Mouse (Mus musculus) 3T3-L1 (cell line): ENCODE data around the gene Gm45015.
"Not testable (repeated sequence)": the region's sequence is repeated elsewhere in the genome, so short reads cannot be mapped to it uniquely, and the experiment has no call there.

Experiments used
- DNase-seq: peaks from one replicate; pipeline ENCODE4 v3.0.0-alpha.2; 2015; ENCODE audit warnings: low read depth, low spot score

The Gm45015 gene

DNA sequence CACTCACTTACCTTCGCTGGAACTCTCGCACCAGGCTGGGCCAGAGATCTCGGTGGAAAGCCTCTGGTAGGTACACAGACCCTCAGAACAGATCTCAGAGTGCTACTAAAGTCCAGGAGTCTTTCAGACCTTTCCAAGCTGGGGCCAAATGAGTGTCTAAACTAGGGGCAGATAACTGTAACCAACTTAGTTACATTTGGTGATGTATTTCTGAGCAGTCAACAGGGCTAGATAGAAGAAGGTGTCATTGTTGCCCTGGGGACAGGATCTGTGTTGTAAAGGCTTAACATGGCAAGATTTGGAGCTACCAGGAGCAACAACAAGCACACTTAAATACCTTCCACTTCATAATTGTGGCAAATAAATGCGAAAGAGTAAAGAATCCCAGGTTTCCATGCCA lies at the start of gene Gm45015:
Gene Gm45015 (minus strand): TSS at position 101 of the 400 bp plus-strand sequence.
- DNase-seq: no peak

DNA sequence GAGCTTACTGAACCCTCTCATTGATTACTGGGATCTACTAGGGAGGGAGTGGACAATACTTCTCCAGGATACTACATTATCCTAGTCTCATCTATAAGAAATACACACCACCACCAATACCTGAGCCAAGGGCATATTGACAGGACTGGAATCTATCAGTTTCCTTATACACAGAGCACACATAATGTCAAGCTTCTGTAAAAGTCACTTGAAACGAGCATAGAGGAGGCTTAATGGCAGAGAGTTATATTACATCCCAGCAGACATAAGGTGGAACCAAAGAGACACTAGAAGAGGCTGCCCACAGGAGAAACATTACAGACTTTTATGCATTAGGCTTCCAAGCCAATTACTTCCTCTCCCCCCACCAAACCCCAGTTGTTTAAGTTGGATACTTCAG lies 48.3 kb upstream of the Gm45015 start:
- no peak for DNase-seq

DNA sequence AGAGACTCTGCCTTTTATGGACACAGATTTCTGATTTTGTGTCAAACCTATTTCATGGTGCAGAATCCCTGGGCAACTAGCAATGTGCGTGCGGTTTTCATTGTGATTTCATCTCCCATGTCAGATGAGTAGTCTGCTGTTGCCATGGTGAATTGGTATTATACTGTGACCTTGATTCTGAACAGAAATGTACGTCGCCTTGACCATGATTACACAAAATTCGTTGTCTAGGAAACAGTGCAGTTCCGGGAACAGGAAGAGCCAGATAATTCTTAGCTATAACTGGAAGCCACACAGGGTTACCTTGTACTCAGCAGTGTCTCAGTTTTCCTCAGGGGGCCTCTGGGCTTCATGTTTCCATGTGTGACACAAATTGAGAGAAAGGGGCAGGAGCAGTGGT lies 47.8 kb upstream of the Gm45015 start:
- DNase-seq: no peak

DNA sequence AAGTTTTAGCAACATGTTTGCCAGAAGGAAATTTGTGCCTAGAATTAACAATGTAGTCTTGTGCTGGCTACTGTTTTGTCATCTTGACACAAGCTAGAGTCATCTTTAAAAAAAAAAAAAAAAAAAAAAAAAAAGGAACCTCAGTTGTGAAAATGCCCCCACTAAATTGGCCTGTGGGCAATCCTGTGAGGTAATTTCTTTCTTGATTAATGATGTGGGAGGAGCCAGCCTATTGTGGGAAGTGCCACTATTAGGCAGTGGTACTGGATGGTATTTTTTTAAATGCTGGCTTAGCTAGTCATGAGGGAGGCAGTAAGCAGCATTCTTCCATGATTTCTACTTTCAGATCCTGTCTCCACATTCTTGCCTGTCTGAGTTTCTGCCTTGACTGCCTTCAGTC lies 26.7 kb upstream of the Gm45015 start:
- DNase-seq: no peak

DNA sequence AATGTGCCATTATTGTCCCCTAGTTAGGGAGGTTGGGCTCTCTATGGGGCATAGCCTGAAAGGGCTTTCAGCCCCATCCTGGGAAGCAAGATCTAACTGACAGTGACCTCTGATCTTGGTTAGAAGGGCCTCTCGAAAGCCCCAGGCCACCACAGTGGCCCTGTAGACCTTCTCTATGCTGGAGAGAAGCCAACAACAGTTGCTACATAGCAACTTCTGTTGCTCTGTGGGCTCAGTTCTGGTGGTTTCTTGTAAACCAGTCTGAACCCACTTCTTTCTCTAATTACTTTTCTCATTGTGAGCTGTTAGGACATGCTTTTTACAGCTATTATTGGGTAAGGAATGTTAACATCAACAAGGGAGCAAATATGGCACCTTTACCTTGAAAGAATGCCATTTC lies 20.1 kb upstream of the Gm45015 start:
- DNase-seq: no peak

DNA sequence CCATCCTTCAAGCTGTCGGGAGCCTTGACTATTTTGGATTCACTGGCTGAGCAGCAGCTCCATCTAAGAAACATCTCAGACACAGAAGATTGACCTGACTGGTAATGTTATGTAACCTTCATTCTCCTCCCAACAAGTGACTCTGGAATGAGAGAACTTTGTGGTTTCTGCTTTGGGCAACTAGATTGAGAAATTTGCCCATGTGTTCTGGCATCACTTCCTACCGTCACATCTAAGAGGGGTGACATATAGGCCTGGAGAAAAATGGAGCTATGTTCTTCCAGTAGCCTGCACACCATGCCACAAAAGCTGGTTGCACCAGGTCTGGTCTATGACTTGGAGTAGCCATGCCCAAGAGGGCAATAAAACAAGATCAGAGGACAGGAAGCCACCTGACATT lies 19.5 kb upstream of the Gm45015 start:
- DNase-seq: no peak

DNA sequence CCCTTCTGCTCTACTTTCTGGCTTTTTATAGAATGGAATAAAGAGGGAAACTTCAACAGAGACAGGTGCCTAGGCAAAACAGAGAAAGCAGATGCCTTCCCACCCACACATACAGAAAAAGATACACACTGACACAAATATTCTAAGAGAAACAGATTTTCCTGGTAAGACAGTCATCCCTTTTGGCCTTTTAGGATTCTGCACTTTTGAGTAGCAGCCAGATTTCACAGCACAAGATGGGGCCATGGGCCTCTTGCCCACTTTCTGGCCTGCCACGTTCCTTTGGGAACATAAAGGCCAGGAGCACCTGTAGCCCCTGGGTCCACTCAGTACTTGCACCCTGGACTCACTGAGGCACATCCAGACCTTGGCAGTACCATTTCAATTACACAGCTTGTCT lies 7.7 kb upstream of the Gm45015 start:
- DNase-seq: no peak

DNA sequence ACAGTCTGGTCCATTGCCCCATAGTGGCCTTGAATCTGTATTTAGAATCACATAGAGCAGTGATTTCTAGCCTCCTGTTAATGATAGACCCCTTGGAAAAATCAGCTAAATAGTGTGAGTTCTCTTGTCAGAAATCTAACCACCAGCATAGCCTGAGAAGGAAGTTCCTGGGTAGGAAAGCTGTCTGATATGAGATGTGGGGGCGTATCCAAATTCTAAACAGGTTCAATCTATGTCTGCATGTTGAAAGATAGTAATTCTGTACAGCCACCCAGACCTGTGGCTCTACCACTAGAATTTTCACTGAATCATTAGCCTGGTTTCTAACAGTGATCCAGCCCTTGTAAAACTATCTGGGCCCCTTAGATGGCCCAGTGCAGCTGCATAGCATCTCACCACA lies 7.2 kb upstream of the Gm45015 start:
- no peak for DNase-seq

DNA sequence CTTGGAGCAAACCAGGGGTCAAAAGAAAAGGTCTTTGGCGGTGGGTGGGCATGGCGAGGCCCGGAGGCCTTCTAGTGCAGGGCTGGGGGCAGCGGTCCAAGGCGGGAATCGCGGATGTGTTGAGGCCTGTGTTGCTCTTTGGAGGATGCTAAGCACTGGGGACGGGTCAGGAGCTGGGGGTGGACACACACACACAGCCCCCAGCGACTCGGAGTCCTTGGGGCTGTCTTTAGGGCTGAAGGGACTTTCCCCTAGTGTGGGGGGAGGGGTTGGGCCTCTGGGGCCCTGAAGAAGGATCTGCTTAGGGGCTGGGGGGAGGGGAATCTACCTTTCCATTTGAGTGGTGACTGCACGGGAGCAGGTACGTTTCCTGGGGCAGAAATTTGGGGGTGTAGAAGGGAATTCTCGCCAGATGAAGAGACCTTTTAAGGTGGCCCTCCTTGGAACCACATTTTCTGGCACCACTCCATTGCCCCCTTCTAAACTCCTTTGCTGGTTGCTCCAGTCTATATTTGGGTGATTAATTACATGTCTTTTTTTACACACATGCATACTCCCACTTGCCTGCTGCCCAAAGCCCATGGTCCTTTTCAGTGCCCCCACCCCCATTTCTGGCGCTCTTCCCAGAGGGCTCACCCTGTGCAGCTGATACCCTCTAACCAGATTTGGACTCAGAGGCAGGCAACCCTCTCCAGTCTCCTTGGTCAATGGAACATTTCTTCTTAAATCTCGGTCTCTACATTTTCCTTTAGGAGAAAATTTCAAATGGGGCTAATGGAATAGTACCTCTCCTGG lies 6.5 kb upstream of the Gm45015 start:
- peak; percentile 28 for DNase-seq

DNA sequence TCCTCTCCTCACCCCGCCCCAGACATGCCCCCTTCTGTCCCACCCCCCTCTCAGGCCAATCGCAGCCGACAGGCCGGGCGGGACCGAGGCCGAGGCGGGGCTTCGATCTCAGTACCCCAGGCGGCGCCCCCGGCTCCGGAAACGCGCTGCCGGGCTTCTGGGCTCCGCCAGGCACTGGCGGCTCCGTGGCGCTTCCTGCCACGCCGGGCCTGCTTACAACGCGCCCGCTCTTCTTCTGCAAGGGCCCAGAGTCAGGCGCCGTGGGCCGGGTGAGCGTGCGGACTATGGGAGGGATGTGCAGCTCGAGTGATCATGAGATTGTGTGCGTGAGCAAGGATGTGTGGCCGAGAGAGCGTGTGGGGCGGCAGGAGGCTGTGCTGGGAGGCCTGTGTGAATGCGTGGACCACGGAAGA lies 5.8 kb upstream of the Gm45015 start, which contains the start of gene Zfp275:
Gene Zfp275 (plus strand): TSS at position 139 of the 413 bp plus-strand sequence.
- DNase-seq: peak; percentile 69

DNA sequence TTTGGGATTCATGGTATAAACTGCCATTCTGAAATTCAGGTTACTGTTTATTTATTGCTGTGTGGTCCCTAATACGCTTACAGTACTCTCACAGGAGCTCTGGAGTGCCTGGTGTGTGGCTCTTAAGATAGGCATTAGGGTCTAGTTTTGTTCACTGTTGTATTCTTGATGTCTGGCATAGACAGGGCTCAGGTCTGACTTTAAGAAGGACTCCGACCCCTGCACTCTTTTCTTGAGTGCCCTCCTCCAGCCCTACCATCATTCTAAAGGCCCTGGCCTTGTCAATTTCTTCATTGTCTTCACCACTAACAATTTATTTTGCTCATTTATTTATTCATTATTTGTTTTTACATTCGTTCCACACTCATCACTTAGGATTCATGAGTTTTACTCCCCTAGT lies 5.4 kb upstream of the Gm45015 start:
- DNase-seq: peak; percentile 2

DNA sequence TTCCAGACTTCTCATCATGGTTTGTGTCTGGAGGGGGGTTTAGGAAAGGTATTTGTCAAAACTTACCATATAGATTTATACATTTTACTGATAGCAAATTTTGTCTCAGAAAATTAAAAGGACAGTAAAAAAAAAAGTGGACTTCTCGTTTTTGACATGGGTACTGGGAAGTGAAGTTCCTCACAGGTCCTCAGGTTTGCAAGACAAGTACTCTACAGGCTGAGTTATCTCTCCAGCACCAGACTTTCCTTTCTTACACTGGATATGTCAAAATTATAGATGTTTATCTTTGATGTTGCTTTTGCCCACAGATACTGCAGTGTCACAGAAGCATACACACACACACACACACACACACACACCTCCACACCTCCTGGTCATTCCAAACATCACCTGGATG lies 4.8 kb upstream of the Gm45015 start:
- no peak for DNase-seq

DNA sequence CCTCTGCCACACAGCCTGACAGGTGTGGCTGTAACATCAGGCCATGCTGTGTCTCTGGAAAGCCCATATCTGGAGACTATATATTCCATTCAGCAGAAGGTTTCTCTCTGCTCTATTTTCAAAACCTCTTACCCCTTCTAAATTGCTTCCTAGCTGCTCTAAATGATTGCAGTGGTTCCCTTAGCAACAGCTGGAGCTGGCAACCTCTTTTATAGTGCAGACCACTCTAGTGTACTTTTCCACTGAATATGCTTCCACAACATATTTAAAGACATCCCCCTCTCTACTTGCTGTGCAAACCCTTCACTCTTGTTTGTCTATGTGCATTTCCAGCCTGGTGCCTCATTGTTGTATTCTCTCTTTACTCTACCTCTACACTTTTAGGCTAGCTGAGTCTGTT lies 3.1 kb downstream of the Gm45015 start:
- DNase-seq: no peak

DNA sequence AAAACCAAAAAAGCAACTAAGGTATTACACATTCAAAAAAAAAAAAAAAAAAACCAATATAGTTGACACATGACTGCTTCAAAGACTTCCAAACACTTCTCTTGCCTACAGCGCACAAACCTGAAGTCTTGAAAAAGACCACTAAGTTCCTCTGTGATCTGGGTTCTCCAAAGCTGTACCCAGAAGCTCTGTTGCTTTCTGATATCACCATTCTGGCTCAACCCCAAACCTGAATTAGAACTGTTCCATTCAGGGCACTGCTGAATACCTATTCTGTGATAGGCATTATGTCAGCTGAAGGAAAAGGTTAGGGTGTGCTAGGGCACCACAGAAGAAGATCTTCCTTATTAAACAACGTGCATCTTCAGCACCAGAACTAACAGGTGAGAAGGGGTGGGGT lies 9.4 kb downstream of the Gm45015 start:
- no peak for DNase-seq

DNA sequence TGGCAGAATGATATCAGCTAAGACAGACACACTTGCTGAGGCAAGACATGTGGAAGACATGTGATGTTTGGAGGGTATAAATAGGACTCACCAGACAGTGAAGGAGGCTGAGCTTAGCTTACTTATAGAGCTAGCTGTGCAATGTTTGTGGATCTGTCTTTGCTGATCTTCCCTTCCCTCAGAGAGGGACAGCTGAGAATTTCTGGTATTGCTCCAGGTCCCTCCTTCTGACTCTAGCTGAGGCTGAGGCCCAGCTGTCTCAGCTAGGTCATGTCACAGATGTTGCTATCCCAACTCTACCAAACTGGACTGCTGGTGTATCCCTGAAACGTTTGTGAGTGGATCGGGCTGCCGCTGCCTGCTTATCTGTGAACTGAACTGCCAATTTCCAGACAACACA lies 15.6 kb downstream of the Gm45015 start:
- DNase-seq: no peak

DNA sequence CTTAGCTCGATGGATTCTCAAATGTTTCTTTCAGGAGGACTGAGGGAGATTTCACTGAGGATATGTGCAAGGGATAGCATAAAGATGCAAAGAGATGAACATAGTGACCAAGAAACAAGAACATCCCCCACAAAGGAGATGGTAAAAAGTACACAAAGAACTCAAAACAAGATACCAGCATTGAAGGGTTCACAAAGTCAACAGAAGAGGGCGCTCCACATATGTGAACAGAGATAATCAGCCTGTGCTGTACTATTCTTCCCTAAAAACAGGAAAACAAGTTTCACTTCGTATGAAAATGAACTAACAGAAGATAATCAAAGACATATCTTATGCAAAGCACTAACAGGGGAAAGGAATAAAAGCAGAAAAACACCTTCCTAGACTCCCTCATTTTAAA lies 24.1 kb downstream of the Gm45015 start:
- DNase-seq: peak; percentile 72

DNA sequence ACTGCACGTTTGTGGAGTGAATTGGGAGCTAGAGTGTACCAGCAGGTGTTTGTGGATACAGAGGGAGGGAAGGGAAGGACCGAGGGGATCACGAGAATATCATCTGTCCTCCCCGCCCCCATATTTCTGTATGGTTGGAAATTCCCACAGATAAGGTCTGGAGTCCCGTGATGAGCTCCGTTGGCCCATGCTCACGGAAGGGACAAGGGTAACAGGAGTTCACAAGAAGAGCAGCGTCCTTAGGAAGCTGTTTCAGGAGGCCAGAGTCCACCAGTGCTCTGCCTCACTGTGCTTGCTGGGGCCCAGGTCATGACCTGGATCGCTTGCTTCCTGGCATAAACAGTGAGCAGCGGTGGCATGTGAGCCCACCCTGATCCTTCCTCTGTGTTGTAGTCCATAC lies 40.9 kb downstream of the Gm45015 start:
- not testable (repeated sequence) for DNase-seq

DNA sequence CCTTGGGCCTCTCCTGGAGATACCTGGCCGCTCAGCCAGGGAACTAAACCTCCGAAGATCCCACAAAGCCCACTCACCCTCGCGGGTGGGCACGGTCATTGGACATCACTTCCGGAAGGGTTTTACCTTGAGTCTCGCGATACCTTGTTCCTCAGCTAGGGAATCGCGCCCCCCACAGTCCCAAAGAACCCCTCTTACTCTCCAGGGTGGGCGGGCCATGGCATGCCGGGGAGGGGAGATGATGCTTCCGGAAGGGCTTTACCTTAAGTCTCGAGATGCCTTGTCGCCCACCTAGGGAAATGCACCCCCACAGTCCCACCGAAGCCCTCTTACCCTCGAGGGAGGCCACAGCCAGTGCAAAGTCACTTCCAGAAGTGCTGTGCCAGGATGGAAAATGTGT lies 43.8 kb downstream of the Gm45015 start, which contains the start of the genes Xlr5a and Xlr5c:
Gene Xlr5a (minus strand): TSS at position 101 of the 400 bp plus-strand sequence.
Gene Xlr5c (minus strand): TSS at position 101 of the 400 bp plus-strand sequence.
- not testable (repeated sequence) for DNase-seq
